Mouse (Mus musculus) kidney, embryonic 15.5 days (tissue): ENCODE measurements around the gene Frat1. TPM values are rescaled to one million over a fixed set of nuclear protein-coding genes. Genes with fewer than 3 reads are reported as not detected.
A peak's percentile ranks its signal among the peaks of the same experiment; 100 is the strongest.
"Not testable (repeated sequence)": the region's sequence is repeated elsewhere in the genome, so short reads cannot be mapped to it uniquely, and the experiment has no call there.

Experiments used
- ATAC-seq: fragments of 200-750 bp; cut with Nextera tagmentation; replicated peaks from 2 replicates; pipeline ENCODE4 v1.8.0; 2017; ENCODE audit warnings: moderate TSS enrichment; ENCODE audit not compliant: low FRiP score
- H3K27ac ChIP-seq: fragments of 300-500 bp; sonication (generic); 2 replicates; pipeline ENCODE4 v1.5.1; 2015; ENCODE audit warnings: mild to moderate bottlenecking, inconsistent platforms
- H3K27me3 ChIP-seq: fragments of 300-500 bp; sonication (generic); 2 replicates; pipeline ENCODE4 v1.6.1; 2015; ENCODE audit warnings: inconsistent platforms
- H3K36me3 ChIP-seq: fragments of 300-500 bp; sonication (generic); 2 replicates; pipeline ENCODE4 v1.6.1; 2015; ENCODE audit warnings: inconsistent platforms
- H3K4me1 ChIP-seq: fragments of 300-500 bp; sonication (generic); 2 replicates; pipeline ENCODE4 v1.6.1; 2015; ENCODE audit warnings: inconsistent platforms
- H3K4me2 ChIP-seq: fragments of 300-500 bp; sonication (generic); 2 replicates; pipeline ENCODE4 v1.6.1; 2015; ENCODE audit warnings: moderate library complexity, mild to moderate bottlenecking, inconsistent platforms
- H3K4me3 ChIP-seq: fragments of 300-500 bp; sonication (generic); replicated peaks from 2 replicates; pipeline ENCODE4 v1.5.1; 2015; ENCODE audit warnings: mild to moderate bottlenecking, inconsistent platforms
- H3K9ac ChIP-seq: fragments of 300-500 bp; sonication (generic); 2 replicates; pipeline ENCODE4 v1.6.1; 2015; ENCODE audit warnings: mild to moderate bottlenecking, inconsistent platforms
- H3K9me3 ChIP-seq: fragments of 300-500 bp; sonication (generic); replicated peaks from 2 replicates; pipeline ENCODE4 v1.6.1; 2016; ENCODE audit warnings: inconsistent platforms
- WGBS: fragments of 180-500 bp; shearing (Covaris S2); methylation state at CpG from one replicate; pipeline ENCODE4 v1.1.7; 2015; ENCODE audit warnings: mixed read lengths; 5-methylcytosine and 5-hydroxymethylcytosine counted together
- polyA plus RNA-seq: library from polyadenylated mRNA; unstranded; fragments of >200 nt; fragmentation: Nextera tagmentation; extraction: Ambion mirVana; gene quantifications from 2 replicates; pipeline ENCODE4 v1.2.1, GENCODE M21; 2015

Frat1 gene
- polyA plus RNA-seq, 1 experiment from 2014 or later = 5.6 TPM

DNA sequence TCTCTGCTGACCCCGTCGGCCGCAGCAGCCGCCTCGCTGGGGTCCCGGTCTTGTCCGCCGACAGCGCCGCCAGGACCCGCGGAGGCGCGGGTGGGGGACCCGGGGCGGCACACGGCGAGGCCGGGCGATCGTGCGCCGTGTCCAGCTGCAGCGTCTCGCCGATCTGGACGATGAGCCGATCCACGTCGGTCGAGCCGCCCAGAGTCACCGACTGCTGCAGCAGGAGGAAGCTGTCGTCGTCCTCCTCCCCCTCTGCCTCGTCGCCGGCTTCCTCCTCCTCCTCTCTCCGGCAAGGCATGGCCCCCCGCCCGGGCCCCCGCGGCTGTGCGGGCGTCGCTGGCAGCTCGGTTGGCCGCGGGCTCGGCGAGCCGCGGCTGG, 17.8 kb downstream of the Frat1 start:
- peak overlapping the region; percentile 70 for H3K9ac ChIP-seq
- peak overlapping the region; percentile 98 for H3K4me2 ChIP-seq
- not testable (repeated sequence) for H3K27me3 ChIP-seq, H3K36me3 ChIP-seq, H3K9me3 ChIP-seq
- H3K4me1 ChIP-seq = peaks cover 38% of the 10 kb centered on the region
- ATAC-seq = peak; percentile 57
- peak overlapping the region; percentile 95 for H3K27ac ChIP-seq
- WGBS = 0% methylated on average over 39 of the region's 53 CpGs
- peak overlapping the region; percentile 80 for H3K4me3 ChIP-seq

DNA sequence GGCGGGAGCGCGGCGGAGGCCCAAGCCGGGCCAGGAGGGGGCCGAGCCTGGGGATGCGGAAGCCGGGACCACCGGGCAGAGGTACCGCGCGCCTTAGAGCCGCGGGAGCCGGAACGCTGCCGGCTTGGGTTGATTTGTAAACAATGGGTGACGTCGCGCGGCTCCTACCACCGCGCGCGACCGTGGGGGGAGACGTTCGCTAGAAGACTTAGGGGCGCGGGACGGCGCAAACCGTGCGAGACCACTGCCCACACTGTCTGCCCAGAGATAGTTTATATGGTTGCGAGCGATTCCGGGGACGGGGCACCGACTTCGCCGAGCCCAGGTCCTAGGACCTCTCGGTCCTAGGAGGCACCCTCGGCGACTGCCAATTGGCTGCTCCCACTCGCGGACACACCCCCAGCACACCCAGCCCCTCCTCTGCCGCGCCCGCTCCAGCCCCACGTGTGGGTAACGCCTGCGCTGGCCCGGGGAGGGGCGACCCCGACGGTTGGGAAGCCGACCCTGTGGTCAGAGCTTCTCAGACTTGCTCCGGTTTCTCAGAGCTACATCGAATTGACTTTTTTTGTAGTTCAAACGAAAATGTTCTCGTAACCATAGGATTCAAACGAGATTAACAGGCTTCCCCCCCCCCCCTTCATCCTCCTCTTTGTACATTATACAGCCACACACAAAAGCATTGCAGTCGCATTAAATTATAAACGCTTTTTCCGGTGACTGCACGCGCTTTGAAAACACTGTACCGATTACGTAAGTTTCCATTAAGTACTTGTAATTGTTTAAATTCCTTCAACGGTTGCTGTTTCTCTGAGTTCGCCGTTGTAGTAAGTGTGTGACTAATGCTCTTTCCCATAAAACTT, 18.5 kb downstream of the Frat1 start, which contains the start of gene Frat2:
Gene Frat2 (minus strand): TSS at position 141 of the 860 bp plus-strand sequence.
- peaks cover 6% of the 10 kb centered on the region for H3K27me3 ChIP-seq
- no peaks in the 10 kb centered on the region for H3K36me3 ChIP-seq
- H3K4me1 ChIP-seq = peaks cover 38% of the 10 kb centered on the region
- peak within 1 kb of the TSS; percentile 70 for H3K9ac ChIP-seq
- H3K4me3 ChIP-seq = peak within 1 kb of the TSS; percentile 80
- no peaks in the 10 kb centered on the region for H3K9me3 ChIP-seq
- H3K4me2 ChIP-seq = peak within 1 kb of the TSS; percentile 98
- peak; percentile 96 for ATAC-seq
- peak within 1 kb of the TSS; percentile 95 for H3K27ac ChIP-seq
- WGBS = under 1% methylated on average over 70 of the region's 72 CpGs

DNA sequence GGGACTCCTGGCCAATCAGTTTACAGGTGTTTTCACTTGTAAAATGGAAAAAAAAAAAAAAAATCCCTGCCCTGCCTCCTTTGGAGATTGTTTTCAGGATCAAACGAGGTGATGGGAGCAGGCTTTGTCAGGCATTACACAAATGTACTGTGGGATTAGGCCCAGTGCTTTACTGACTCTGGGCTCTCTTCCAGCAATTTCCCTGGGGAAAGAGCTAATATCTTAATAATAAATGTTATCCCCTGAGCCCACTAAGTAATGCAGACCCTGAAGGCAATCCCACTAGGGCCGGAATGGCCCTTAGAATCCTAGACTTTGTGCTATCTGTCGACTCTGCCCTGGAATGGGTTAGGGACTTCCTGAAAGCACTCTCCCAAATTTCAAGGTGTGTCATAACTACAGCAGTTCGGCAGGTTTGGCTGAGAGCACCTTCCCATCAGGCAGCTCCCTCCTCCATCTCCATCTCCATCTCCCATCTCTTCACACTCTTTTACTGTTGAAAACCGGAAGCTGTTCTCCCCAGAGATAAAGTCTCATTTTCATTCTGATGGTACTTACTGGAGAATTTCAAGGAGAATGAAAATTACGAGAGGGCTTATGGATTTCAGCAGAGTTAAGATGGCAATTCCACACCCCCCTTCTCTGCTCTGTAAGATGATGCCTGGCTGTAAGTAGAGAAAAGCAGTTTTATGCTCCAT, 20.4 kb downstream of the Frat1 start:
- no peak overlapping the region for H3K9ac ChIP-seq
- 20% methylated on average over 6 of the region's 6 CpGs for WGBS
- no peaks in the 10 kb centered on the region for H3K9me3 ChIP-seq
- no peak overlapping the region for H3K4me3 ChIP-seq
- peak overlapping the region; percentile 88 for H3K27ac ChIP-seq
- ATAC-seq = no peak
- peaks cover 38% of the 10 kb centered on the region for H3K4me1 ChIP-seq
- peak overlapping the region; percentile 28 for H3K4me2 ChIP-seq
- peaks cover 3% of the 10 kb centered on the region for H3K27me3 ChIP-seq
- no peaks in the 10 kb centered on the region for H3K36me3 ChIP-seq

DNA sequence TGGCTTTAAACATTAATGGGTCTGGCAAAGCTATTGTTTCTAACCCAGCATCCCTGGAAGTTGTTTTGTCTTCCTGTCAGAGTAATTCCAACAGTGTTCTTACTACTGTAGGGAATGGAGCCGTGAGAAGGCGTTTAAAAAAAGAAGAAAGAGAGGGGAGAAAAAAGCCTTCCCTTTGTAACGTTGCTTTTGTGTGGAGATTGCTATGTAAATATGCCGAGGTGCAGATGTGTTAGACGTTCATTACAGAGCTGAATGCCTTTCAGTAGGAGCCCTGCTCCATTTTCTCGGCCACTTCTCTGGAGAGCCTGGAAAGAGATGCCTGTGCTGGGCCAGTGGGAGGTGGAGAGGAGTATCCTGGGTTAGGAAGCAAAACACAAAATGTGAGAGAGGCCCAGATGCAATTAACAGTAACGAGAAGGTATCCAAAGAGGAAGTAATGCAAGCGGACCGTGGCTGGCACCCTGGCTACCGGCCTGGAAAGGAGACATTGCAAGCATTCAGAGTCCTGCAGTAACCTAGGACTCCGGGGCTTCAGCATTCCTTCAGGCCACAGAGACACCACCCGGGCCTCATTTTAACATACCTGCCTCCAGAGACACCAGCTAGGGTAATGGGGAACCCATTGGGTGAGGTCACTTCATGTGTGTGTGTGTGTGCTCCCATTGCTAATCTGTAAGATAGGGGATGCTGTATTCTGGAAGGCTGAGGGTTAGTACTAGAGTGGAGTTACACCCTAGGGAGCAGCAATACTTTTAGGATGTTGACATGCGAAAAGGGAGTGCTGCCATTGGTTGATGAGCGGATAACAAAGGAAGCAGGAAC, 21.2 kb downstream of the Frat1 start:
- Histone ChIP-seq H3K4me1 (peaks cover 36% of the 10 kb centered on the region), H3K27me3 (no peaks in the 10 kb centered on the region), H3K9ac (no peak overlapping the region), H3K4me3 (no peak overlapping the region; the same call in 1 of the 2 replicates), H3K4me2 (peak overlapping the region; percentile 28), H3K36me3 (no peaks in the 10 kb centered on the region), H3K9me3 (no peaks in the 10 kb centered on the region), H3K27ac (peak overlapping the region; percentile 88)
- no peak for ATAC-seq
- 17% methylated on average over 14 of the region's 14 CpGs for WGBS

DNA sequence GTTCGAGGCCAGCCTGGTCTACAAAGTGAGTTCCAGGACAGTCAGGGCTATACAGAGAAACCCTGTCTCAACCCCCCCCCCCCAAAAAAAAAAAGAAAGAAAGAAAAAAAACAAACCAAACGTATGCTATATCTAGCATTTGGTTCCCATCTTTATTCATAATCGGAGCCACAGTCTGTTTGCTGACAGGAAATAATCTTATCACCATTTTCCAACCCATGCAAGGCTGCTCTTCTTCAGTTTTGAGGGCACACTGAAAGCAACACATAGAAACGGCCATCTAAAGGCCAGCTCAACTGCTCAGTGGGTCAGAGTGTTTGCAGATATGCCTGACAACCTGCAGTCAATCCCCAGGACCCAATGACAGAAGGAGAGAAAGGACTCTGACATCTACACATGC, 22.7 kb downstream of the Frat1 start:
- no peak overlapping the region for H3K9ac ChIP-seq
- H3K4me1 ChIP-seq = peaks cover 23% of the 10 kb centered on the region
- no peaks in the 10 kb centered on the region for H3K27me3 ChIP-seq
- no peak for ATAC-seq
- WGBS = 82% methylated on average over 4 of the region's 4 CpGs
- no peak overlapping the region for H3K4me3 ChIP-seq
- no peak overlapping the region for H3K27ac ChIP-seq
- H3K36me3 ChIP-seq = no peaks in the 10 kb centered on the region
- no peaks in the 10 kb centered on the region for H3K9me3 ChIP-seq
- no peak overlapping the region for H3K4me2 ChIP-seq

DNA sequence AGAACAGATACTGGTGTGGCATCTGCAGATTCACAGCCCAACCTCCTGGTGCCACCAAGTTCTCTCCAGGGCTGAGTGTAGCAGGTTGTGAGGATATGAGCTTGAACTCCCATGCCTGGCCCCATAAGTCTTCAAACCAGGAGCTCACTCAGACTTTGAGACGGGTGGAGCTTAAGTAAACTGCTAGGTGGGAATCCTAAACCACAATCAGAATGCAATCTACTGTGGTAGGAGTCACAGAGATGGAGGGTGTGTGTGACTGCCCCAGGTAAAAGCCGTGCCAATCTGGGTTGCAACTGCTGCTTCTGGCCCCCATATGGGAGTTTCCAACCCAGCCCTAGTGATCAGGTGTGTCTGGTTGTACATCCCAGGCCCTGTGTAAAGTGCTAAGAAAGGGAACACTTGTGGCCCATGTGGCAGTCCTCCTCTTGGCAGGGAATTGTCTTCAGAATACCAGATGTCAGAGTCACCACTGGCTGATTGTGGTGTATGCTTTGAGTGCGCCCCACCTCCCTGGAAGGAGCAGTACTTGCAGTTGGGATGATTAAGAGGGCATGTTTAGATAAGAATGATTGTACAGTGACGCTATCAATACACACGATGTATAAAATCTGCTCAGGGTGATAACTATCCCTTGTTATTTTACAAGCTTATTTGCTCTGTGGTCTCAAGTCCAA, 27.5 kb downstream of the Frat1 start:
- no peak for ATAC-seq

DNA sequence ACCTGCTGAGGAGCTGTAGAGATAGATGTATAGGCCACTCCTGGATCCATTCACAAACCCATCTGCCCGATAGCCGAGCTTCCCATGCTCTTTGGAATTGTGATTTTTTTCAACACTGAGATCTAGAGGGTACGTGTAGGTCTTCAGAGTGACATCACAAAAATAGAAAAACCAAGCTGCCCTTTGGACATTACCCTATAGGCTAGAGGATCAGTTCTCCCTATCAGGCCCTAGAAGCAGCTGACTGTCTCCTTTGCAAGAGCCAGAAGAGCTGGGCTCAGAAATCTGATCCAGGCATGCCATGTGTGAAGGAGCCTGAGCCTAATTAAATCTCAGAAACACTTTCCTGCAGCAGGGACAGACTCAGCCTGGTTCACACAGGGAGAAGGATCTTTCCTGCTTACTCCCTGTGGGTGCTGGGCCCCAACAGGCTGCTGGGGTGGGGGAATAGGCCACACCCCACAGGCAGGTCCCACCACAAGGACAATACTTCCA, 28.1 kb downstream of the Frat1 start:
- Histone ChIP-seq H3K27me3 (no peaks in the 10 kb centered on the region), H3K27ac (peak overlapping the region; percentile 55), H3K4me3 (no peak overlapping the region), H3K4me1 (peaks cover 5% of the 10 kb centered on the region; the same call in 1 of the 2 replicates), H3K9ac (no peak overlapping the region), H3K4me2 (no peak overlapping the region), H3K36me3 (peaks cover 20% of the 10 kb centered on the region), H3K9me3 (no peaks in the 10 kb centered on the region)
- ATAC-seq = no peak
- whole genome bisulfite sequencing = 62% methylated on average over 3 of the region's 3 CpGs

More for the DNA sequence above, 27.5 kb downstream of the Frat1 start:
- Histone ChIP-seq H3K4me1 (peaks cover 5% of the 10 kb centered on the region; the same call in 1 of the 2 replicates), H3K27ac (no peak overlapping the region), H3K27me3 (no peaks in the 10 kb centered on the region), H3K9me3 (no peaks in the 10 kb centered on the region), H3K4me2 (no peak overlapping the region), H3K36me3 (peaks cover 13% of the 10 kb centered on the region), H3K4me3 (no peak overlapping the region), H3K9ac (no peak overlapping the region)
- WGBS = 74% methylated on average over 5 of the region's 5 CpGs

DNA sequence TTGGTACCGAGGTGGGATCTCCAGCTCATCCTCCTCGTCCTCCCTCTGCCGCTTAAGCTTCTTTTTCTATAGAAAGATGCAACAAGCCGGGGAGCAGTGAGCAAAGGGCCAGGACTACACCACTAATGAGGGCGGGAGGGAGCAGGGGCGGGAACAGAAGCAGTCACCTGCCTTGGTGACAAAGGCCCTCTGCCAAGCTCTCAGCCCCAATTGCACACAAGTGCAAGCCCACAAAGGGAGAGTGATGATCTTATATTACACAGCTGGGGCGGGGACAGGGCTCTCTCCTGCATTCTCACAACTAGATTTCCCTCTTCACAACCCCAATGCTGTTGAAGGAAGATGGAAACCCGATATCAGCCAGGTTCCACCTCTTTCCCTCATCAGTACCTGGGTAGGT, 36.9 kb downstream of the Frat1 start:
- ATAC-seq = no peak
- H3K4me3 ChIP-seq = no peak overlapping the region
- H3K36me3 ChIP-seq = peaks cover 87% of the 10 kb centered on the region
- H3K27me3 ChIP-seq = no peaks in the 10 kb centered on the region
- H3K4me2 ChIP-seq = no peak overlapping the region
- H3K9ac ChIP-seq = no peak overlapping the region
- no peaks in the 10 kb centered on the region for H3K4me1 ChIP-seq
- no peak overlapping the region for H3K27ac ChIP-seq
- 86% methylated on average over 8 of the region's 8 CpGs for WGBS
- no peaks in the 10 kb centered on the region for H3K9me3 ChIP-seq

DNA sequence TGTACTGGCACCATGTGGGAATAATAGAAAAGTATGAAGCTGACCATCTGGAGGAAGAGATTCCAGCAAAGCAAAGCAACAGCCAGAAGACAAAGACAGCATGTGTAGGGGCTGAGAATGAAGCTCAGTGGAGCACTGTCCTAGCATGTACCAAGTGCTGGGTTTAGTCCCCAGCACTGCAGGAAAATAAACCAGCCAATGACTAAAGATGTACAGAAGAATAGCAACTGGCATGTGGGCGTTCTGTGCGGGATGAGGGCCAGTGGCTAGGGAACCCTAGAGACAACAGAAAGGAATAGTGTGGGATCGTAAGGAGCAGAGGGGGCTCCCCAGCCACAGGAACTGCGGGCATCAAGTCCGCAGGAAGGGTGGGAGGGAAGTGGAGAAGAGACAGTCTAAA, 39.5 kb downstream of the Frat1 start:
- H3K4me2 ChIP-seq = no peak overlapping the region
- no peaks in the 10 kb centered on the region for H3K4me1 ChIP-seq
- 96% methylated on average over 5 of the region's 5 CpGs for WGBS
- ATAC-seq = no peak
- H3K27me3 ChIP-seq = no peaks in the 10 kb centered on the region
- peaks cover 92% of the 10 kb centered on the region for H3K36me3 ChIP-seq
- no peak overlapping the region for H3K27ac ChIP-seq
- H3K9me3 ChIP-seq = no peaks in the 10 kb centered on the region
- no peak overlapping the region for H3K4me3 ChIP-seq
- no peak overlapping the region for H3K9ac ChIP-seq

DNA sequence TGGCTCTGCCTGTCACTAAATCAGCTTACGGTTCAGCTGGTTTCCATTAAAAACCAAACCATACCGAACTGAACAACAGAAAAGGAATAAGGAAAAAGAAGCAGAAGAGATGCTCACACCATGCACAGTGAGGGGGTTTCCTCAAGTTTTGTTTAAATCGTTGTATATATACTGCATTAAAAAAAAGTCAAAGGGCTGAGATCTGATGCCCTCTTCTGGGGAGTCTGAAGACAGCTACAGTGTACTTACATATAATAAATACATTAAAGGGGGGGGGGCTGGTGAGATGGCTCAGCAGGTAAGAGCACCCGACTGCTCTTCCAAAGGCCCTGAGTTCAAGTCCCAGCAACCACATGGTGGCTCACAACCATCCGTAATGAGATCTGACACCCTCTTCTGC, 40.2 kb downstream of the Frat1 start:
- H3K4me2 ChIP-seq, H3K4me1 ChIP-seq, H3K9me3 ChIP-seq, ATAC-seq, H3K27ac ChIP-seq, H3K4me3 ChIP-seq, H3K9ac ChIP-seq, H3K27me3 ChIP-seq: not testable (repeated sequence)
- 80% methylated on average over 5 of the region's 5 CpGs for WGBS
- H3K36me3 ChIP-seq = peaks cover 96% of the 10 kb centered on the region

DNA sequence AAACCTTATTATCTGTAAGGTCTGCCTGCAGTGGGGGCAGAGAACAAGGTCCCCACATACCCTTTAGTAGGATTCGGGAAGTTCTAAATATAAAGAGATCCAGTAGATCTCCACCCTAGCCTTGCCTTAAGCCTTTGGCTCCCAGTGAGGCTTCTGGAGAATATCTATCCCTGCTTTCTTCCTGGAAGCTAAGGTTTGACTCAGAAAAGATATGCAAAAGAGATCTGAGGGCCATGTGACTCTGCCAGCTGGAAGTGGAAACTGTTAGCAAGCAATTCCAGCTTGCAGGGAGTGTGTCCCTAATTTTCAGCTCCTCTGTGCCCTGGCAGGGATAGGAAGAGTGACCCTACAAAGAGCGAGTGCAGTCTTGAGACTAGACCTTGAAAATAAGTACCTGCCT, 42.5 kb downstream of the Frat1 start:
- H3K9ac ChIP-seq = no peak overlapping the region
- WGBS = 94% methylated on average over 2 of the region's 2 CpGs
- no peak overlapping the region for H3K27ac ChIP-seq
- no peak overlapping the region for H3K4me3 ChIP-seq
- no peak for ATAC-seq
- no peaks in the 10 kb centered on the region for H3K27me3 ChIP-seq
- H3K4me2 ChIP-seq = no peak overlapping the region
- no peaks in the 10 kb centered on the region for H3K9me3 ChIP-seq
- no peaks in the 10 kb centered on the region for H3K4me1 ChIP-seq
- peaks cover 96% of the 10 kb centered on the region for H3K36me3 ChIP-seq
